Mouse (Mus musculus) left cerebral cortex, adult 8-10 months (tissue): ENCODE results near the gene Tbc1d10a. TPM values are rescaled to one million over a fixed set of nuclear protein-coding genes. Genes with fewer than 3 reads are reported as not detected.
"Not testable (repeated sequence)": the region's sequence is repeated elsewhere in the genome, so short reads cannot be mapped to it uniquely, and the experiment has no call there.

ENCODE experiments used
- DNase-seq, 2 experiments: peaks; one replicate each; pipeline ENCODE4 v3.0.0; 2022; ENCODE audit warnings: low spot score in 2 of 2
- total RNA-seq, 4 experiments: library from RNA; stranded (reverse); gene quantifications; 2 replicates each; pipeline ENCODE4 v1.2.4; 2022

The Tbc1d10a gene
- total RNA-seq, 4 experiments from 2014 or later = 24.1 to 33.2 (median 28.3) TPM

- DNase-seq = no peak
These were observed 3.1 kb upstream of the Tbc1d10a start for GRCm38 (mm10) chr11:4183511-4183910.

DNA sequence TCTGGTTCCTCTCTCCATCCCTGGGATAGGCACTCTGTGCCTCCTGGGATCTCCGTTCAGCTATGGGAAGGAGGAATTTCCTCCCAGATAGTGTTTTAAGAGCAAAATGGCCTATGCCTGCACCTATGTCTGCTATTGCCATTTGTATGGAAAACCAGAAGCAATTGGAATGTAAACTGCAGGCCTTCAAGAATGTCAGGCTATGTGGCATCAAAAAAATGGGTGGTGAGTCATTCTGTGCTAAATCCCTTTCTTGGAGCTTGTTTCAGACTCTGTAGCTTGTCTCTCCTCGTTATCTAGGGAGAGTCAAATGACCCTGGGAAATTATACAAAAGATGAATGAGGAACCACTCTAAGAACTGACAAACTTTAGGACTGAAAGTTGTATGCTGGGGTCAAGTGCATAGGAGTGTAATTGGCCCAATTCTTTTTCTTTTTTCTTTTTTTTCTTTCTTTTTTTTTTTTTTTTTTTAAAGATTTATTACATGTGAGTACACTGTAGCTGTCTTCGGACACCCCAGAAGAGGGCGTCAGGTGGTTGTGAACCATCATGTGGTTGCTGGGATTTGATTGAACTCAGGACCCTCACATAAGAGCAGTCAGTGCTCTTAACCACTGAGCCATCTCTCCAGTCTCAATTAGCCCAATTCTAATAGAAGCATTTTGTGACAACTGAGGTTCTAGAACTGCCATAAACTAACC is 2.2 kb upstream of the Tbc1d10a start:
- DNase-seq = no peak

GRCm38 (mm10) chr11:4185480-4185879 is 1.1 kb upstream of the Tbc1d10a start:
- not testable (repeated sequence) for DNase-seq

- DNase-seq = no peak
These were observed 720 bp downstream of the Tbc1d10a start for GRCm38 (mm10) chr11:4187318-4187700.

GRCm38 (mm10) chr11:4189182-4189581 is 2.6 kb downstream of the Tbc1d10a start:
- no peak for DNase-seq

- no peak for DNase-seq
These were observed 4.1 kb downstream of the Tbc1d10a start for GRCm38 (mm10) chr11:4190677-4191076.

- no peak for DNase-seq
These were observed 6.2 kb downstream of the Tbc1d10a start for GRCm38 (mm10) chr11:4192757-4193156.

DNA sequence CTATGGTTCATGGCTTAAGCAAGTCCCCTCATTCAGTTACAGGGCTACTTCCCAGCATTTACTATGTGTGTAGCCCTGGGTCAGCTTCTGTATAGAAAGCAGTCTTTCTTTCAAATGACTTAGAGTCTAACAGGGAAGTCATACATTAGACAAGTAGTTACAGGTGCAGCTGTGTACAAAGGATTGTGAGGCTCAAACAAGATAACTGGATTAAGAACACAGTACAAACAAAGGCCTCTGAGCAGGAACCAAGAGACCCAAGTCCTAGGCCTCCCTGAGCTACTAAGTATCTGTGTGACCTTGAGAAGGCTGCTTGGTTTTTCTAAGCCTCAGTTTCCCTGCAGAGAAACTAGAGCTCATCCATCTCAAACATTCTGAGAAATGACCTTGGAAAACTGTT is 6.8 kb downstream of the Tbc1d10a start:
- no peak for DNase-seq

GRCm38 (mm10) chr11:4195597-4196031 is 9.0 kb downstream of the Tbc1d10a start:
- no peak for DNase-seq

- DNase-seq = no peak
These were observed 10.0 kb downstream of the Tbc1d10a start for GRCm38 (mm10) chr11:4196636-4197035.

GRCm38 (mm10) chr11:4197691-4198090 is 11.1 kb downstream of the Tbc1d10a start:
- DNase-seq = no peak

DNA sequence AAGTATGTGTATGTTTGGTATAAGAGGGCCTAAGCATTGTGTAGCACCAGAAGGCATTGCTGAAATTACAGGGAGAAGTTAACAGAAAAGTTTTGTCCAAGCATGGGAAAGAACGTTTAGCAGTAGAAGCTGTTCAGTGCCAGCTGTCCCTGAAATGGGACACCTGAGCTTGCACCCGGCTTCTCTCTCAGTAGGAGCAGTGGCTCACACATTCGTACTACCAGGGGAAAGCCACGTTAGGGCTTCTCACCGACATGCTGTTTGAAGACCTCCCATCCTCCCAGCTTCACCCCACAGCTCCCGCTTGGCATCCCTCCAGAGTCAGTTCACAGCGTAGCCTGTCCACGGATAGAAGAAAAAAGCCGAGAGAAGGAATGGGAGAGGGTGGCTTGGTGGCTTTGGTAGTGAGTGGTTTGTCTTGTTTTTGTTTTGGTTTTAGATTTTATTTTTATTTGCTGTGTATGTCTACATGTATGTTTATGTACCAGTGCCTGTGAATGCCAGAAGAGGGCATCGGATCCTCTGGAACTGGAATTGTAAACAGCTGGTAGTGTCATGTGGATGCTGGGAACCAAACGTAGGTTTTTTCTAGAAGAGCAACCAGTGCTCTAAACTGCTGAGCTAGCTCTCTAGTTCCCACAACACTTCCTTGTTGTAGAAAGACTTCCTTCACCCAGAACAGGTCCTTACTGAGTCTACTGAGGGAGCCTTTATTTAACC is 15.6 kb downstream of the Tbc1d10a start:
- DNase-seq = no peak

DNA sequence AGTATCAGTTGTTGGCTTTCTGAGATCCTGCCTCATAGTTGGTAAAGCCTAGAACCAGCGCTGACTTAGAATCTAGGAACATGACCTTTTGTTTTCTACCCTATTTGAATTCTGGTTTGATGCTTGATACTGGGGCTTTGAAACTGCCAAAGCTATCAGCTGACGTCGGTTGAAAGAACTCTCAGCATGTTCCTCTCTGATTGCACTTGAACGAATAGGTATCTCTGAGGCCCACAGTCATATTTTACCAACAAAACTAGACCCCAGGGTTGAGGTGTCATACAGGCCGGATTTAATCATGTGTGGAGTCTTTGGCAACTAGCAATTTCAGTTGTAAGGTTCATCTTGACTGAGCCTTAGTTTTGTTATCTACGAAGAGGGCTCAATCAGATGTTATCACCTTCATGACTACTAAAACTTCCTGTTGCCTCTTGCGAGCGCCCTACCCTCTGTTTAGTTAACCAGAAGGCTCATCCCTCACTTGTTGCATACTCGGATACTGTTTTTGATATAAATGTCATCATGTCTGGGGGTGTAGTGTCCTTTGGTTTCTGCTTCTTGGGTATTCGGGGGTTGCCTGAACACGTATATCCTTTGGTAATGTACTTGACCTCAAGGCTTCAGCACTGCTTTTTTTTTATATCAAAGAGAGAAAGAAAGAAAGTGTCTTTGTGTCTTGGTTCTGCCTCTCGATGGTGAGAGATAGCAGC is 16.6 kb downstream of the Tbc1d10a start:
- no peak for DNase-seq

GRCm38 (mm10) chr11:4203705-4204074 is 17.1 kb downstream of the Tbc1d10a start:
- no peak for DNase-seq

DNA sequence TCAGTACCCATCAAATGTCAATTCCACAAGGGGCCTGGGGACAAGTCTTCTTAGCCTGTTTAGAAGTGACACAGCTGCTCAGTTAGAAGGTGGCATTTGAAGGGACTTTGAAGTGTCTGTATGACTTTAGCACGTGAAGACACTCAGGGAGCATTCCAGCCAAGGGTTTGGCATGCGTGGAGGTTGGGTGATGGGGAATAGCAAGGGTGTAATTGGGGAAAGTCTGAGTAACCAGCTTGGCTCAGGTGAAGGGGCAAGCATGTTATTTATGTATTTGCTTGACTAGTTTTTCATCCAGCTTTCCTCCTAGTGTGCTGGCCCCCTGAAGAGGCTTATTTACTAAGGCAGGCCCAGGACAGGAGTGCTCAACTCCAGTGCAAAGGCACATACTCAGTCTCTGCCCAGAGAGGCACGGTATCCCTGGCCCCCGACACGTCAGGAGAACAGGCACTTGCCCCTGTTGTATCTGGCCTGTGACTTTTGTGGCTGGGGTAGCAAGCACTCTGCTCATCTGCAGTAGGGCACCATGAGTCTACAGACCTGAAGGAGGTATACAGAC is 18.6 kb downstream of the Tbc1d10a start:
- DNase-seq = no peak

GRCm38 (mm10) chr11:4205951-4206350 is 19.4 kb downstream of the Tbc1d10a start:
- DNase-seq = no peak

DNA sequence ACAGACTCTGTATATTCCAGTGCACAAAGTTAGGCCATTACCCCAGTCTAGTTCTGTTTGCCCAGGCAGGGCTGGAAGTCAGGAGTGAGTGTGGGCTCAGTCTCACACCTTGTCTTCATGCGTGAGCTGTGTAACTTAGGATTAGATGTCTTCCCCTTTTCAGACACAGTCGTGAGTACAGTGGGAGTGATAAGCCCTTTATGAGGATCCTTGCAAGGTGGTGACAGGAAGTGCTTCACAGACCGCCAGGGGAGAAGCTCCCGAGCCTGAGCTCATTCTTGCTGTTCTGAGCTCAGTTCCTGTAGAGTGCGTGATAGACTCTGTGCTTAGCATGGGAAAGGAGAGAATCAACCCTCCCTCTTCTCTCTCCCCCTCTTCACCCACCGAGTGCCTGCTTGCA is 20.0 kb downstream of the Tbc1d10a start:
- DNase-seq = no peak

- DNase-seq = no peak
These were observed 21.1 kb downstream of the Tbc1d10a start for GRCm38 (mm10) chr11:4207655-4208054.

DNA sequence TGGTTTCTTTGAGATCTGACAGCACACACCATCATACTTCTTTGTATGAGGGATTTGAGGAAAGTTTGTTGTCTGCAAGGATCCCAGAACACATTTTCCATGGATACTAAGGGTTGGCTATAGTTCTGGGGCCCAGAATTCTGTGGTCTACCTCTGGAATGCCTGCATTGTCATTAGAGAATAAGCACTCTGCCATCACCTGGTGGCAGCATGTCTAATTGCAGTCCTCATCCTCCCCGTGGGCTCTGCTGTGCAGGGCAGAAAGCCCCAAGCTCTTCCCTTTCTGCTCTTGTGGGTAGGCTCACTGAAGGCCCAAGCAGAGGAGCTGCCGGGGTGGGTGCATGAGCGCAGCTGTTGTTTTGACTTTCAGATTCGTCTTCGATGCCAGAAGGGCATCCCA is 23.0 kb downstream of the Tbc1d10a start:
- DNase-seq = no peak

- DNase-seq = no peak
These were observed 24.2 kb downstream of the Tbc1d10a start for GRCm38 (mm10) chr11:4210786-4211185.

DNA sequence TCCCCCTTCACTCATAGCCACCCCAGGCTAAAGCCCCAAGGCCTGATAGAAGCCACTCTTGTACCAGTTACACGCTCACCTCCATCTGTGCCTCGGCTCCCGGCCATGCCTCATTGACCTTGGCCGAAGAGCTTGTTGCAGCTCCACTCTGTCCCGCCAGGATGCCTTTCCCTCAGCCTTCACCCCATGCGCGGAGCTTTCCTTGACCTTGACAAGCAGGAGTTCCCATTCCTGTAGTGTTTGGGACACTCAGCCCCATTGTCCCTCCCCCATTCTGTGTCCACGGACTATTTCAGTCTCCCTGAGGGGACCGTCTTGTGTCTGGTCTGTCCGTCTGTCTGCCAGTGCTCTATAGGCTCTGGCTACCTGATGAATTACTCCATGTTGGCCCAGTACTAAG is 26.5 kb downstream of the Tbc1d10a start:
- DNase-seq = no peak

DNA sequence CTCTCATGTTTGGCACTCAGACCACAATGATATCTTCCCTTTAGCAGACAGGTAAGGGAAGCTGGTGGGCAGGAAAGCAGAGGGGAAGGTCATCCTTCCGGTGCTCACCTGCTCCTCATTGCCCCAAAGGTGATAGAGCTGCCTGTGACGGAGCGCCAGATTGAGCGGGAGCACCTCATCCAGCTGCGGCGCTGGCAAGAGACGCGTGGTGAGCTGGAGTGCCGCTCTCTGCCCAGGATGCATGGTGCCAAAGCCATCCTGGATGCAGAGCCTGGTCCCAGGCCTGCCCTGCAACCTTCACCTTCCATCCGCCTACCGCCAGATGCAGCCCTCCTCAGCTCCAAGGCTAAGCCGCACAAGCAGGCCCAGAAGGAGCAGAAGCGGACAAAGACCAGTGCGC is 28.0 kb downstream of the Tbc1d10a start:
- no peak for DNase-seq
